Mouse (Mus musculus) liver, adult (tissue): Measurements from ENCODE around the gene Mrpl20.

Source experiments
- GATA4 ChIP-seq: IDR thresholded peaks from 2 replicates; pipeline ENCODE4 v1.6.1; 2014; ENCODE audit warnings: mild to moderate bottlenecking, low read length; ENCODE audit not compliant: insufficient replicate concordance

Mrpl20 gene

GRCm38 (mm10) chr4:155774971-155775740 is 27.5 kb upstream of the Mrpl20 start:
- no peak for TF ChIP-seq GATA4

- no peak for TF ChIP-seq GATA4
These were observed 26.8 kb upstream of the Mrpl20 start for GRCm38 (mm10) chr4:155775855-155776254.

DNA sequence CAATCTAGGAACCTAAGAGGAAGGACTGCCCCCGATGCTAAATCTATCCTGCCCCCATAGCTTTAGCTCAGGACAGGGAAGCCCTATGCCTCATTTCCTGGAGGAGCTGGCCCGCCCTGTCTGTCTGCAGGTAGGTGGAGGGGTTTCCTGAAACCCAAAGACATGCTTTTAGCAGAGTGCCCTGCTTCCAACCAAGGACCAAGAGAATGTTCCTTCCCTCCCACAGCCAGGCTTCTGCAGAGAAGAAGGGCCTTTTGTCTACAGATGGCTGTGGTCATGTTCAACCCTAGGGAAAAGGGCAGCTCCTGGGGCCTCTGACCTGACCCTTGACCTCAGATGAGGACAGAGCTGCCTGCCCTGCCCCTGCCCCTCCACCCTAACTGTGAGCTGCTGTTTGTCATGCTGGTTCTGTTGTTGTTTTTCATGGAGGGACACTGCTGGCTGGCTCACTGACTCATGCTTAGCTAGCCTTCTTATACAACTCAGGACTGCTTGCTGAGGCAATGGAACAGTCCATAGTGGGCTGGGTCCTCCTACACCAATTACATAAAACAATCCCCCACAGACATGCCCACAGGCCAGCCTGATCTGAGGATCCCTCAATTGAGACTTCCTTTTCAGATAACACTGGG is 25.9 kb upstream of the Mrpl20 start:
- no peak for TF ChIP-seq GATA4

DNA sequence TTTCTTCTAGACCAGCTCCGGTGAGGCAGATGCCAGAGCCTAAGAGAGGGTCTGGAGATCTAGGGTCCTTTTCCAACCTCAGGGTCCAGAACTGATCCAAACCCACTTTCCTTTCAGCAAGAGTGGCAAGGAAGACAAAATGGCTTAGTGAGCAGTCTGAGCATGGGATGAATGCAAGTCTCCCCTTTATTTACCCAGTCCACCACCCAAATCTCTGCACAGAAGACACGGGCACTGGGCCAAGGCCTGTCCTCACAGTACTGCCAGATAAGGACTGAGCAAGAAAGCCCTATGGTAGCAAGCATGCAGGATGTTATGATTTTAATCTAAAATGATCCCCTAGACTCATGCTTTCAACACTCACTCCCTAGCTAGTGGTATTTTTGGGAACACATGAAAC is 24.9 kb upstream of the Mrpl20 start:
- no peak for TF ChIP-seq GATA4

DNA sequence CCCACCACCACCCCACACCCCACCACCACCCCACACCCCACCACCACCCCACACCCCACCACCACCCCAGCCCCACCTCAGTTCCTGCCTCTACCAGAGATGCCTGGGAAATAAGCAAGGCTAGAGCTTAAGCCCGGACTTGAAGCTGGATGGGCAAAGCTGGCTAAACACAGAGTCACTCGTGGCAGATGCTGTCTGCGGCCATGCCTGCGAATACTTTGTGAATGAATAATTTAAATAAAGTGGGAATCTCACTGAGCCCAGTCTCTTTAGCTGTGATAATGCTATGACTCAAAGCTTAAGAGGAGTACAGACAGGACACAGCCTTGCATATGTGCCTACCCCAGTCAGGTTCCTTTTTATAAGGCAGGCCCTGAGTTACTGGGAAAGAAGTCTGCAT is 23.2 kb upstream of the Mrpl20 start:
- no peak for TF ChIP-seq GATA4

GRCm38 (mm10) chr4:155780895-155781294 is 21.8 kb upstream of the Mrpl20 start:
- TF ChIP-seq GATA4, result no peak

DNA sequence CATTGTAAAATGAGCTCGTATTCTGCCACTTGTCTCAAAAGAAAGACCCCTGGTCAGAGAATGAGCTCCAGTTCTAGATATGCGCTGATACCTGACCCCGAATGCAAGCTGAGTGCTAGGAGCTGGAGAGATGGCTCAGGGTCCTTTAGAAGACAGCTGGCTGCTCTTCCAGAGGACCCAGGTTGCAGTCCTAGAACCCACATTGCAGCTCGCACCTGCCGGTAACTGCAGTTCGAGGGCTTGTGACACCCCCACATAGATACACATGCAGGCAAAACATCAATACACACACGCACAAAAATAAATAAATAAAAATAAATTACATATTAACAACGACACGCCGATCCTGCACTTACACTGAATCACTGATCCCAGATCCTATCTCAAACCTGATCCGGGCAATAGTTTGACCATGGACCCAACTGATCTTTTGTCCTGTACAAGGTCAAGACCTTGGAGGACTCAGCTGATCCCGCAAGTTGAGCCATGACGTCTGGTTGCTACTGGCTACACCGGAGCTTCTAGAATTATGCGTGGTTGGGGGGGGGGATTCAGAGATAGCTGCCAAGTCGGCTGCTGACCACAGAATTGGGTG is 19.1 kb upstream of the Mrpl20 start:
- TF ChIP-seq GATA4, result no peak

- TF ChIP-seq GATA4, result no peak
These were observed 18.5 kb upstream of the Mrpl20 start for GRCm38 (mm10) chr4:155784081-155784701.

DNA sequence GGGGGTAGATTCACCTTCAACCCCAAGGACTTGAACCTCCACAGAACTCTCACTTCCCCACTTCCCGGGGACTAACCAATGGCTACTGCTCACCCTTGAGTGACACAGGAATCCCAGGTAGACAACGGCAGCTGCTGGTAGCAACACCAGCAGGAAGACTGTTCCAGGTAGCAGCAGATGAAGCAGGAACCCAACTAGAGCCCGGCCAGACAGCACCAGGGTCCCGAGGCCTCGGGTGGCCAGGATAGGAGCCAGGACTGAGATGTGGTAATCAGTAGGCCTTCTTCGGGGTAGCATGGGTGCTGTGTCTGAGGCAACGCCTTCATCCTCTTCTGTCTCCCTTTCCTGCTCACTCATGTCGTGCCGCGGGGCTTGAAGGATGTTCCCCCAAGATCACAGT is 17.4 kb upstream of the Mrpl20 start:
- no peak for TF ChIP-seq GATA4

- TF ChIP-seq GATA4, result no peak
These were observed 16.9 kb upstream of the Mrpl20 start, which contains the start of gene Tmem88b for GRCm38 (mm10) chr4:155785819-155786218. Gene Tmem88b, minus strand, starts transcription at chr4:155785874.

GRCm38 (mm10) chr4:155788300-155788699 is 14.4 kb upstream of the Mrpl20 start:
- no peak for TF ChIP-seq GATA4

GRCm38 (mm10) chr4:155790021-155790489 is 12.6 kb upstream of the Mrpl20 start, which contains the start of gene Ankrd65:
Gene Ankrd65, plus strand, starts transcription at chr4:155790439.
- no peak for TF ChIP-seq GATA4

GRCm38 (mm10) chr4:155790650-155791161 is 12.0 kb upstream of the Mrpl20 start:
- no peak for TF ChIP-seq GATA4

DNA sequence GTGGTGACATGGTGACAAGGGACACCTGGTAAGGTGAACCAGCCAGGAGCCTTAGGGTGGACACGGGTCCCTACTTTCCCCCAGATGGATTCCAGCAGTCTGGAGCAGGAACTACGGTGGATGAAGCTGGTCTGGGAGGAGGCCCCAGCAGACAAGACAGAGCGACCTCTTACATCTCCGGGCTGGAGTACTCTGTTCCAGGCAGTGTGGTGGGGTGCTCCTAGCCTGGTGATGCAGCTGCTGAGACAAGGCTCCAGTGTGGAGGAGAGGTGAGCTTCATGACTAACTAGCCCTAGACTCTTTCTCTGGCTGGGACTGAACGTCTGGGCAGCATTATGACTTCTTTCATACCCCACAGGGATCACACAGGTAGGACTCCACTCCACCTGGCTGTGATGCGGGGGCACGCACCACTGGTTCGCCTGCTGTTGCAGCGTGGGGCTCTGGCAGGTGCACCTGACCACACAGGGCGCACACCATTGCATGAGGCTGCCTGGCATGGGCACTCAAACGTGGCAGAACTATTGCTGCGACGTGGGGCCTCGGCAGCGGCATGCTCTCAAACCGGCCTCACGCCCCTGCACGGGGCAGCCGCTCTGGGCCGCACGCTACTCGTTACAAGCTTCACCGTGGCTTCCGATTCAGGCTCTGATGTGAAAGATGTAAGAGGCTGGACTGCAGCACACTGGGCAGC is 11.3 kb upstream of the Mrpl20 start:
- TF ChIP-seq GATA4, result no peak

DNA sequence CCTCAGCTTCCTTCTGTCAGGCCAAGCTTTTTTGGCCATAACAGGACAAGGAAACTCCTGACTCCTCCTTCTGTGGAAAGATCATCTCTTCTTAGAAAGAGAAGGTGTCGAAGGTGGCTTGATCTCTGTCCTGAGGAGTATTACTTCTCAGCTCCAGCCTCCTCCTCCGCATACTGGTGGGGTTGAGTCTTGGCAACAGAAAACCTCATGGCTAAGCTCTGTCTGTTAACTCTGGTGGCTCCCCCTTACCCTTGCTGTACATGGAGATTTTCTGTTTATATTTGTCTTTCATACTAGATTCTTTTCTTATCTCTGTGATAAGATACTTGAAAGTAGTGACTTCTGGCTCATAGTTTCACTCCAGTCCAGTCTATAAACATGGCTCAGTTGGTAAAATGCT is 8.9 kb upstream of the Mrpl20 start:
- no peak for TF ChIP-seq GATA4
